Mouse (Mus musculus) retina, embryonic 14.5 days (tissue): ENCODE measurements around the gene Eva1a.

Source experiments
- DNase-seq: peaks from one replicate; pipeline ENCODE4 v3.0.0-alpha.2; 2015; ENCODE audit warnings: low spot score

Eva1a gene

GRCm38 (mm10) chr6:82040834-82041487 lies at the start of gene Eva1a:
Gene Eva1a (plus strand): TSS chr6:82041043.
- DNase-seq = peak; percentile 12

- DNase-seq = no peak
These were observed 28.5 kb upstream of the Eva1a start for GRCm38 (mm10) chr6:82012392-82012791.

DNA sequence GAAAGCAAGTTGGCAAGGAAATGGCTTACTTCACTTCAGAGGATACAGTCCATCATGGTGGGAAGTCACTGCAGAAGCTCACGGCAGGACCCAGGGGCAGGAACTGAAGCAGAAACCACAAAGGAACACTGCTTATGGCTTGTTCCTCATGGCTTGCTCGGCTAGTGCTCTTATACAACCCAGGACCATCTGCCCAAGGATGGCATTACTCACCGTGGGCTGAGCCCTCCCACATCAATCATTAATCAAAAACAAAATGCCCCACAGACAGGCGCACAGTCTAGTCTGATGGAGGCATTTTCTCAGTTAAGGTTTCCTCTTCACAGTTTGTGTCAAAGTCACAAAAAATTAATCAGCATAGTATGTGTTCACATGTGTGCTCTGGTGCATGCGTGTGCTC lies 19.8 kb upstream of the Eva1a start:
- no peak for DNase-seq

DNA sequence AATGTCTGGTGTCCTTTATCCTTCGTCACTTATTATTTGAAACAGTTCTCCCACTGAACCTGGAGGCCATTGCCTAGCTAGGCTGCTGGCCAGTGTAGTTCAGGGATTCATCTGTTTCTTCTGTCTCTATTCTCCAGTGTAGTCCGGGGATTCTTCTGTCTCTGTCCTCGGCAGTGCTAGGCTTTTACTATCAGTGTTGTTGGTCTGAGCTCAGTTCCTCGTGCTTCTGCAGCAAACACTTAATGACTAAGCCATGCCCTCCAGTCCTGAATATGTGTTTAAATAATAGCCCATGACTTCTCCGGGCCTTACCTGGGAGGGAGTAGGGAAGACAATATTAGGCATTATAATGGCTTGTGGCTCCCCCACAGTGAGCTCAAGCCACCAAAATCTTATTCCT lies 19.3 kb upstream of the Eva1a start:
- no peak for DNase-seq

GRCm38 (mm10) chr6:82029611-82030510 lies 11.0 kb upstream of the Eva1a start:
- DNase-seq = peak; percentile 40

GRCm38 (mm10) chr6:82030511-82030884 lies 10.3 kb upstream of the Eva1a start:
- no peak for DNase-seq

- DNase-seq = no peak
These were observed 3.6 kb upstream of the Eva1a start for GRCm38 (mm10) chr6:82037211-82037610.

DNA sequence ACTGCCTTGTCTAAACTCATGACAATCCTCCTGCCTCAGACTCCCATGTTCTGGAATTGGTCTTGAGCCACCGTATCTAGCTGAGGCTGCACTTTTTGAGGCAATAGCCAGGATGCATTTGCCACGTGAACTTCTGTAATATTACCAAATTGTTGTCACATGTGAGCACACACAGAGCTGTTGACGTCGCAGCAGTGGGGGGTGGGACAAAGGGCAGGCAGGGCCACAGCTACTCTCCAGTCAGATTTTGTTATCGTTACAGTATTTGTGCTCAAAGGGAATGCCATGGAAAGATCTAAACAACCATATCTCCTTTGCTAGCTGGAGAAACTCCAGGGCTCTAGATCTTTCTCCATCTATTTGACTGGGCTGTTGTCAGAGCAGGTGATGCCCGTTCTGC lies 1.6 kb upstream of the Eva1a start:
- DNase-seq = no peak

GRCm38 (mm10) chr6:82039968-82040367 lies 875 bp upstream of the Eva1a start:
- no peak for DNase-seq

DNA sequence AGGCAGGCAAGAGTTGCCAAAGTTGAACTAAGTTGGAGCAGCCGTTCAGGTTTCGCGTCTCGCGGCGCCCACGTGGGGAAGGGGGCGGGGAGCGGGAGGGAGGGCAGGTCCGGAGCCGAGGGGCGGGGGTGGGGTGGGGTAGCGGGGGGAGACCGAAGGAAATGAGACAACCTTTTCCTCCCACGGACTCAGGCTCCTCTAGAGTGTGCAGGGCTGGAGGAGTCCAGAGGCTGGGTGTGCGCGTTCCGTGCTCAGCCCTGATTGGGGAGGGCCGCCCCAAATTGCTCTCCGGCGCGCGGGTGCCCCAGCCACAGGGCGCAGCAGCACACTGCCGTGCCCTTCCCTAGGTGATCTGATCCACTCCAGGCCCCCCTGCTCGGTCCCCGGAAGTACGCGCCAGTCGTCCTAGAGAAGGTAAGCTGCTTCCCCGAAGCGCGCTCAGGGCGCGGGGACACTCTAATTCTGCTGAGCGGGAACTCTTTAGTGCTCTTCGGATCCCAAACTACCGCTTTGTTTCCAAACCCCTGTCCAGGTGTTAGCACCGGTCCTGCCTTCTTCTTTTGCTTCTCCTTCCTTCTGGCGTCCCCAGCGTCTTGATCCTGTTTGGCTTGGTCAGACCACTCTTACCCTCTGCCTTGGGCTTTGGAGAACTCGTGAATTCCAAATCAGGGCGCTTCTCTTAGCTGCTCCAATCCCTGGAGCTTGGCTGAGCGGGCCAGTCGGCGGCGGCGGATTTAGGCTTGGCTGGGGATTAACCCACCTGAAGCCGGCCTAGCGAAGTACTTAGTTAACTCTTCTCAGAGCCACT lies 849 bp downstream of the Eva1a start:
- DNase-seq = peak; percentile 65

DNA sequence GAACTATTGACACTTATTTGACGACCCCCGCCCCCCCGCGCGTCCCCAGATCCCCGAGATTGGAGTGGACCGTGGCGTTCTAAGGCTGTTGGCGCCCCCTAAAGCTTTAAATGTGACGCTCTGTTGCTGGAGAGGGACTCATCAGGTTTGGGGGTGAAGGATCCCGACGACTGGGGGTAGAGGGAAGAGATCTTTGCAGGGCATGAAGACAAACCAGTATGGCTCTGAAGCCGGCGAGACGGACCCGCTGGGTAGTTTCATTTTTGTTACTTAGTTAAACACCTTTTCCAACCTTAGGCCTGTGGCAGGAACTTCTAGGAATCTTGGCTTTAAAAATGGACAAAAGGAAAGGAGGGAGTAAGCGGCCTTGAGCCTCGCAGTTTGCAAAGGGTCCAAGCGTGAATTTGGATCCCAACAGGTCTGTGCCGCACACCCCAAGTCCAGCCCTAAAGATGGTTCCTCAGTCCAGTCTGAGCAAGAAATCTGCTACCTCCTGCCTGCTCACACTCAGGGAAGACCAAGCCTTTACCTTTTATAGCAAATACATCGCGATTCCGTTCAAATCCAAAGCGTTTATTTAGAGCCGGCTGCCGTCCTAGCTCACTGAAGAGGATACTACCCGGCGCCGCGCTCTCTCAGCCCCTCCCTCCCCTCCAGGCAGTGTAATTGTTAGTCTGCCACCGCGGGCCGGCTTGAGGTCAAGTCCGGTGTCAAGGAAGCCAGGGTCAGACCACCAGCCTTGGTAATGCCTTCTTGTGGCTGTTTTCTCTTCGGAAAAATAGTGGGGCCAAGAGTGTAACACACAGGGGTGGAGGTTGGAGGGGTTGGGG lies 1.7 kb downstream of the Eva1a start:
- peak; percentile 67 for DNase-seq

GRCm38 (mm10) chr6:82043634-82044033 lies 2.8 kb downstream of the Eva1a start:
- DNase-seq = no peak

GRCm38 (mm10) chr6:82044509-82044908 lies 3.7 kb downstream of the Eva1a start:
- no peak for DNase-seq

GRCm38 (mm10) chr6:82047977-82048376 lies 7.1 kb downstream of the Eva1a start:
- no peak for DNase-seq

- DNase-seq = no peak
These were observed 9.4 kb downstream of the Eva1a start for GRCm38 (mm10) chr6:82050201-82050600.

DNA sequence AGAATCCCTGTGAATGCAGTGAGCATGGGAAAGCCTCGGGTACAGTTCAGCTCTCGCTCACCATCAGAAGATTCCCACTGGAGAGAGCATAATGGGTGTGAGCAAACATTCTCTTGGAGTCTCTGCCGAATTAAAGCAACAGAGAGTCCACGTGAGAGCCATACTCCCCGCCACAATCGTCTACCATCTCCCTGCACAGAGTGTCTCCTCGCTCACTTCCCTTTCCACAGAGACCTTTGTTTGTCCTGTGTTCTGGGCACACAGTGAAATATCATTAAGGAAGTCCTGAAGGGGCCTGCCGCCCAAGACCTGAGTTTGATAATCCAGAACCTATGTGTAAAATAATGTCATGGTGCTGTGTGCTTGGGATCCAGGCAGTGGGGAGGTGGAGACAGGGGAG lies 10.7 kb downstream of the Eva1a start:
- DNase-seq = no peak

- DNase-seq = no peak
These were observed 11.3 kb downstream of the Eva1a start for GRCm38 (mm10) chr6:82052047-82052725.

- DNase-seq = no peak
These were observed 11.9 kb downstream of the Eva1a start for GRCm38 (mm10) chr6:82052726-82053118.

- no peak for DNase-seq
These were observed 14.0 kb downstream of the Eva1a start for GRCm38 (mm10) chr6:82054854-82055253.

DNA sequence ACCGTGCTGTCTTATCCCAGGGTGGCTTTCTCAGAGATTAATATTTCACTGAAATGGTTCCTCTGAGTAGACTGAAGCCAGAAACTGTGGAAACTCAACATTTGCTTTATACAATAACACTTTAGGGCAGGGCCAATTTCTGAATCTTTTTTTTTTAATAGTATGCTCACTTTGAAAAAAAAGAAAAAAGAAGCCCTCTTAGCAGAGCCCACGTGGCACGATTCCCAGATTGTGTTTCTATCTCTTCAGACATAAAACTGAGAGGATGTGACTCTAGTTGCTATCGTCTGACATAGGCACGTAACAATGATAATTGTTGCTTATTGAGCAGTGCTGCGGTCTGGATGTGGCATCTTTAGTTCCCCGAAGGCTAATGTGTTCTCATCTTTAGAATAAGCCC lies 19.1 kb downstream of the Eva1a start:
- DNase-seq = no peak

- DNase-seq = no peak
These were observed 24.4 kb downstream of the Eva1a start for GRCm38 (mm10) chr6:82065230-82065629.
